Mouse (Mus musculus) neural tube, embryonic 14.5 days (tissue): ENCODE results near the gene Dvl2. TPM values are rescaled to one million over a fixed set of nuclear protein-coding genes. Genes with fewer than 3 reads are reported as not detected.

Source experiments
- ATAC-seq: fragments of 200-750 bp; cut with Nextera tagmentation; 2 replicates; pipeline ENCODE4 v1.8.0; 2017; ENCODE audit warnings: low read depth, mild to moderate bottlenecking, moderate TSS enrichment, moderate library complexity
- H3K27ac ChIP-seq: fragments of 300-500 bp; sonication (generic); 2 replicates; pipeline ENCODE4 v1.5.1; 2014; ENCODE audit warnings: low read depth, mild to moderate bottlenecking, control low read depth, low read length, moderate library complexity, mixed read lengths
- H3K27me3 ChIP-seq: fragments of 300-500 bp; sonication (generic); 2 replicates; pipeline ENCODE4 v1.6.1; 2014; ENCODE audit warnings: low read length; ENCODE audit not compliant: control insufficient read depth, insufficient read depth
- H3K36me3 ChIP-seq: fragments of 300-500 bp; sonication (generic); 2 replicates; pipeline ENCODE4 v1.6.1; 2014; ENCODE audit warnings: low read length, mixed read lengths; ENCODE audit not compliant: control insufficient read depth, insufficient read depth
- H3K4me1 ChIP-seq: fragments of 300-500 bp; sonication (generic); 2 replicates; pipeline ENCODE4 v1.6.1; 2014; ENCODE audit warnings: low read length; ENCODE audit not compliant: control insufficient read depth, insufficient read depth
- H3K4me2 ChIP-seq: fragments of 300-500 bp; sonication (generic); 2 replicates; pipeline ENCODE4 v1.6.1; 2014; ENCODE audit warnings: mild to moderate bottlenecking, low read depth, low read length, control low read depth
- H3K4me3 ChIP-seq: fragments of 300-500 bp; sonication (generic); 2 replicates; pipeline ENCODE4 v1.5.1; 2014; ENCODE audit warnings: low read depth, low read length, control low read depth, mixed read lengths
- H3K9ac ChIP-seq: fragments of 300-500 bp; sonication (generic); replicated peaks from 2 replicates; pipeline ENCODE4 v1.6.1; 2014; ENCODE audit warnings: low read depth, mild to moderate bottlenecking, control low read depth, low read length, mixed read lengths
- H3K9me3 ChIP-seq: fragments of 300-500 bp; sonication (generic); 2 replicates; pipeline ENCODE4 v1.6.1; 2016; ENCODE audit warnings: low read length; ENCODE audit not compliant: control insufficient read depth
- WGBS: fragments of 180-500 bp; shearing (Covaris S2); extraction: QIAGEN DNeasy Blood & Tissue Kit; methylation state at CpG from one replicate; pipeline ENCODE4 v1.1.7; 2014; 5-methylcytosine and 5-hydroxymethylcytosine counted together
- polyA plus RNA-seq: library from polyadenylated mRNA; unstranded; fragments of >200 nt; fragmentation: Nextera tagmentation; extraction: Ambion mirVana; gene quantifications from 2 replicates; pipeline ENCODE4 v1.2.1, GENCODE M21; 2014

Gene Dvl2
- polyA plus RNA-seq, 1 experiment from 2014 or later, result 19.0 TPM

DNA sequence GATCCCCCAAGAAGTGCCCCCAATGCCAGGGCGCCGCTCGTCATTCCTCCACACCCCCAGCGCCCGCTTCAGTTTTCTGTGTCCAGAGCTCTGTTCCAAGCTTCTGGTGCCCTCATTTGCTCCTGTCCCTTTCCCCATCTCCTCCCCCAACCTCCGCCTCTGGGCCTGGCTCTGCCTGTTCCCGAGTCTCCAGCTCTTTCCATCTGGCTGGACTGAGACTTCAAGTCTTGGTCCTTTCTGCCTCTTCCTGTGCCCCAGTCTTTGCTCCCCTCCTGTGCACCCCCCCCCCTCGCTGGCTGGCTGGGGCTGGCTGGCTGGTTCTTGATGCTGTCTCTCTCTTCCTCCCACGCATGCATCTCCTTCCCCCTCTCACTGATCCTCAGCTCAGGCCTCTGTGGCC, 27.0 kb downstream of the Dvl2 start:
- H3K9me3 ChIP-seq, result no peaks in the 10 kb centered on the region
- 27% methylated on average over 9 of the region's 9 CpGs for WGBS
- peak overlapping the region; percentile 19; the same call in 1 of the 2 replicates for H3K4me3 ChIP-seq
- H3K4me2 ChIP-seq, result peak overlapping the region; percentile 52; the same call in 1 of the 2 replicates
- H3K9ac ChIP-seq, result 0 out of 2 replicates have a peak overlapping the region, but pooled peaks have one; percentile 28
- peaks cover 65% of the 10 kb centered on the region for H3K4me1 ChIP-seq
- H3K27me3 ChIP-seq, result no peaks in the 10 kb centered on the region
- H3K27ac ChIP-seq, result peak overlapping the region; percentile 96
- H3K36me3 ChIP-seq, result peaks cover 17% of the 10 kb centered on the region; the same call in 1 of the 2 replicates
- no peak for ATAC-seq

DNA sequence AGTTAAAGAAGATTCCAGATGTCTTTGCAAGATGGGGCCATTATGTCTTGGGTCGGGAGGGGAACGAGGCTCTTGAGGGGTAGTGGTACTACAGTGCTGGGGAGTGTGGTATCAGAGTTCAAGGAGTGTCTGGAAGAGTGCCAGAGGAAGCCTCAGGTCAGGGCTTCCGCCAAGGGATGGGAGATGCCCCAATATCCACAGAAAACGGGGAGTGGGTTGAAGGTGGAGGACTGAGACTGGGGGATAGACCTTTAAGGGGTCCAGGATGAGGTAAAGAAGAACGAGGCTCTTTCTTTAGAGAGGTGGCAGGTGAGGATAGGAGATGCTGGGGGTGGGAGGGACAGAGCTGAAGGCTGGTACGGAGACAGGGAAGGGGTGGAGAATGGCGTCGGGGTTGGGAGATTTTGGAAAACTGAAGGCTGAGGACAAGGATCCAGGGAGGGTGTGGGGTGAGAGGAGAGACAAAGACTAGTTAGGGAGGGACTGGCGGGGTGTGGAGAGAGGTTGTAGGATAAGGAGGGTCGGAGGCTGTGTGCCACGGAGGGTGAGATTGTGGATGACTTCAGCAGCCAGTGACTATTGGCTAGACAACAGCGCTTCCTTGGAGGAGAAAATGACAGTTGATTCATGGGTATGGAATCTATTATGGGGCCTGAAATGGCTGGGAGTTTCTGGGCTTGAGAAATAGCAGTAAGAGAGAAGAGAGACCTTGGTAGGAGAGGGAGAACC, 28.2 kb downstream of the Dvl2 start:
- peak; percentile 8 for ATAC-seq
- Histone ChIP-seq H3K27ac (peak overlapping the region; percentile 96), H3K9me3 (no peaks in the 10 kb centered on the region), H3K9ac (peak overlapping the region; percentile 42), H3K4me1 (peaks cover 59% of the 10 kb centered on the region), H3K36me3 (peaks cover 23% of the 10 kb centered on the region; the same call in 1 of the 2 replicates), H3K27me3 (no peaks in the 10 kb centered on the region), H3K4me2 (peak overlapping the region; percentile 52), H3K4me3 (peak overlapping the region; percentile 19)
- 16% methylated on average over 12 of the region's 12 CpGs for WGBS

DNA sequence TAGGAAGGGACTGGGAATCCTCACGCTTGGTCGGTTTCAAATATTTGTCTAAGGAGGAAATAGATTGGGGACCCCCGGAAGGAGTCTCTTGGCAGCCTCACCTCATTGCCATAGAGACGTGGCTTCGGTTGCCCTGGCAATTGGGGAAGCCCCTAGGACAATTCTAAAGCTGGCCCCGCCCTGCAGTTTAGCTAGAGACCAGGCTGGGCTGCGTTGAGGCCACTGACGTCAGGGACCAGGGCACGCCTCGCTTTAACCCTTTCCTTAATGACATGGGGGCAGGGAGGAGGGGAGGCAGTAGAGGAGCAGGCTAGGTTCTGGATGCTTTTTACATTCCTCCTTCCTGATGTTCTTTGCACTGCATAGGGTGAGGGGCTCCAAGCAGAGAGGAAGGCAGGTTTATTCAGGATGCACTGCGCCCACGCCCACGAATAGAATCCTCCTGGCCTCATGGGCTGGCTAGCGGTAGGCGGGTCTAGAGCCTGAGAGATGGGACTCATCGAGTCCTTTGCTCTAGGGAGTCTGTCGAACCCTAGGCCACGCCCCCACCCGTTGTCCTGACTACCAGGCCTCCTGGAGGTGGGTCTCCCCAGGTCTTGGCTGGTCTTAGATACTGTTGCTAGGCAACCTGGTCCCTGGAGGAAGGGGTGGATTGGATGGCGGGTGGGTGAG, 28.9 kb downstream of the Dvl2 start:
- H3K4me3 ChIP-seq, result peak overlapping the region; percentile 19
- WGBS, result 2% methylated on average over 20 of the region's 20 CpGs
- peak; percentile 94 for ATAC-seq
- no peaks in the 10 kb centered on the region for H3K9me3 ChIP-seq
- peak overlapping the region; percentile 52 for H3K4me2 ChIP-seq
- H3K27ac ChIP-seq, result peak overlapping the region; percentile 96
- peak overlapping the region; percentile 42; the same call in 1 of the 2 replicates for H3K9ac ChIP-seq
- H3K4me1 ChIP-seq, result peaks cover 55% of the 10 kb centered on the region
- peaks cover 23% of the 10 kb centered on the region; the same call in 1 of the 2 replicates for H3K36me3 ChIP-seq
- H3K27me3 ChIP-seq, result no peaks in the 10 kb centered on the region

DNA sequence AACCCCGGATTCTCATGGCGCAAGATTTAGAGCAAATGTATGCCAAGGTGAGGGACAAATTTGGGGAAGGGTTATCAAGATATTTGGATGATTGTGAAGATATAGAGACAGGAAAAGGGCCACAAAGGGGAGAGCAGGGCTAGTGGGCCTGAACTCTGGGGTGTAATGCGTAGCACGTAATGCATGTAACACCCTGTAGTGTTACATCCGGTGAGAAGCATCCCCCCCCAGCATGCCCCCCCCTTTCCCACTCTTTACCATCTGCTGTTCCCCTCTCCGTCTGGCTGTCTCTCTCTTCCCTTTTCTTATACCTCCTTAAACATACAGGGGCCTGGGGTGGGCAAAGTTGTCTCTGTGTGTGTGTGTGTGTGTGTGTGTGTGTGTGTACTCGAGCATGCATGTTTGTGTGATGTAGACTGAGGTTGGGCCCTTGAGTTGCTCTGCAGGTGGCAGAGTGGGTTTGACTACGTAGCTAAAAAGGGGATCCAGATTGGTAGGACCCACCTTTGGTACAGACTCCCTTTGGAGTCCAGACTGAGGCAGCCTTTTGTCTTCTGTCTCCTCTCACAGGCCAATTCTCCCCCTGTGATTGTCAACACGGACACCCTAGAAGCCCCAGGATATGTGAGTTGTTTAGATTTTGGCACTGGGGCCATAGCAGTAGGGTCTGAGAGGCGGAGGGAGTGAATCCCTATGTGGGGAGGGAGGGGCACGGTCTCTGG, 29.6 kb downstream of the Dvl2 start:
- Histone ChIP-seq H3K9ac (peak overlapping the region; percentile 22; the same call in 1 of the 2 replicates), H3K4me3 (peak overlapping the region; percentile 19), H3K4me2 (peak overlapping the region; percentile 52), H3K4me1 (peaks cover 50% of the 10 kb centered on the region), H3K36me3 (peaks cover 23% of the 10 kb centered on the region; the same call in 1 of the 2 replicates), H3K9me3 (no peaks in the 10 kb centered on the region), H3K27me3 (no peaks in the 10 kb centered on the region), H3K27ac (peak overlapping the region; percentile 96)
- ATAC-seq, result peak; percentile 56
- WGBS, result 16% methylated on average over 11 of the region's 11 CpGs

DNA sequence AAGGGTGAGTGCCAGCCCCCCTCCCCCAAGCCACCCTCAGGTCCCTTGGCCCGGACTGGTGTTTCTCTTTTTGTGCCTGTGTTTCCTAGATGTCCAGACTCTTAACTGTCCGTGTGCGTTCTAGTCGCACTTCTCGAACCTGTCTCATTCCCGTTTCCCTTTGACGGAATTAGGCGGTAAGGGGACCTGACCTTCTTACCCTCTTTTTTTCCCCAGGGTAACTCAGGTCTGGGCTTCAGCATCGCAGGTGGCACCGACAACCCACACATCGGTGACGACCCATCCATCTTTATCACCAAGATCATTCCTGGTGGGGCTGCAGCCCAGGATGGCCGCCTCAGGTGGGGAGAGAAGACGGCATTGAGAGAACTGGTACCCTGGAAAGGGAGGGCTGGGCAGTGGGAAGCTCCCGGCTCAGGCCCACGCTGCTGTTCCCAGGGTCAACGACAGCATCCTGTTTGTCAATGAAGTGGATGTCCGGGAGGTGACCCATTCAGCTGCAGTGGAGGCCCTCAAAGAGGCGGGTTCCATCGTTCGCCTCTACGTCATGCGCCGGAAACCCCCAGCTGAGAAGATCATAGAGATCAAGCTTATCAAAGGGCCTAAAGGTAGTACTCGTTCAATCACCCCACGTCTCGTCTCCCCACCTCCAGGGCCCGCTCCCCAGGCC, 30.4 kb downstream of the Dvl2 start:
- no peaks in the 10 kb centered on the region for H3K9me3 ChIP-seq
- H3K27me3 ChIP-seq, result no peaks in the 10 kb centered on the region
- H3K4me2 ChIP-seq, result peak overlapping the region; percentile 52
- peak overlapping the region; percentile 19; the same call in 1 of the 2 replicates for H3K4me3 ChIP-seq
- peaks cover 23% of the 10 kb centered on the region; the same call in 1 of the 2 replicates for H3K36me3 ChIP-seq
- H3K27ac ChIP-seq, result peak overlapping the region; percentile 96
- 93% methylated on average over 28 of the region's 28 CpGs for WGBS
- peaks cover 48% of the 10 kb centered on the region for H3K4me1 ChIP-seq
- no peak overlapping the region for H3K9ac ChIP-seq
- ATAC-seq, result no peak

DNA sequence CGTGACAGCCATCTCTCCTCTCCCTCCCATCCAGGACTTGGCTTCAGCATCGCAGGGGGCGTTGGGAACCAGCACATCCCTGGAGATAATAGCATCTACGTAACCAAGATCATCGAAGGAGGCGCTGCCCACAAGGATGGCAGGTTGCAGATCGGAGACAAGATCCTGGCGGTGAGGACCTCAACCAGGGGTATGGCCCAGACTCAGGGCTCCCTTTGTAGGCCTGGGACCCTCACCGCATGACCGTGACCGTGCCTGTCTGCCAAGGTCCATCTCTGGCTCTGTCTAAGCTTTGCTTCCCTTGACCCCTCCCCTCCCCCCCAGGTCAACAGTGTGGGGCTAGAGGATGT, 30.9 kb downstream of the Dvl2 start:
- no peaks in the 10 kb centered on the region for H3K27me3 ChIP-seq
- WGBS, result 97% methylated on average over 11 of the region's 11 CpGs
- H3K9ac ChIP-seq, result no peak overlapping the region
- no peak overlapping the region for H3K27ac ChIP-seq
- H3K36me3 ChIP-seq, result peaks cover 23% of the 10 kb centered on the region; the same call in 1 of the 2 replicates
- peaks cover 43% of the 10 kb centered on the region for H3K4me1 ChIP-seq
- no peaks in the 10 kb centered on the region for H3K9me3 ChIP-seq
- no peak overlapping the region for H3K4me2 ChIP-seq
- ATAC-seq, result no peak
- no peak overlapping the region for H3K4me3 ChIP-seq

DNA sequence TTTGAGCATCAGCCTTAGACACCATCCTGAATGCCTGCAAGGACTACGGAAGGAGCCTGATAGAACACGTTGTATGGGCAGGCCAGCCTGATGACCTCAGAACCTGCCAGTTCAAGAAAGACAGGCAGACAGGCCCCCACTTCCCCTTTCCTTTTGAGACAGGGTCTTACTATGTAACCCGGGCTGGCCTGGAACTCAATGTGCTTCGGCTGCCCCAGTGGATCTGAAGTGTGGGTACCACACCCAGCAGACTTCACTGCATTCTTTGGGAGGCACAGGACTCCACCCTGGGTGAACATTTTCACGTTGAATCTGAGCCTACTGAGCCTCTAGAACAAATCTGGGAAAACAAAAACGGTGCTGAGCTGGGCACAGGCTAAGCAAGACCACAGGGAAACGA, 37.8 kb downstream of the Dvl2 start:
- no peaks in the 10 kb centered on the region for H3K9me3 ChIP-seq
- WGBS, result 77% methylated on average over 7 of the region's 7 CpGs
- ATAC-seq, result no peak
- H3K27me3 ChIP-seq, result no peaks in the 10 kb centered on the region
- peaks cover 38% of the 10 kb centered on the region for H3K36me3 ChIP-seq
- H3K9ac ChIP-seq, result no peak overlapping the region
- H3K4me2 ChIP-seq, result no peak overlapping the region
- no peak overlapping the region for H3K27ac ChIP-seq
- H3K4me3 ChIP-seq, result no peak overlapping the region
- H3K4me1 ChIP-seq, result no peaks in the 10 kb centered on the region

DNA sequence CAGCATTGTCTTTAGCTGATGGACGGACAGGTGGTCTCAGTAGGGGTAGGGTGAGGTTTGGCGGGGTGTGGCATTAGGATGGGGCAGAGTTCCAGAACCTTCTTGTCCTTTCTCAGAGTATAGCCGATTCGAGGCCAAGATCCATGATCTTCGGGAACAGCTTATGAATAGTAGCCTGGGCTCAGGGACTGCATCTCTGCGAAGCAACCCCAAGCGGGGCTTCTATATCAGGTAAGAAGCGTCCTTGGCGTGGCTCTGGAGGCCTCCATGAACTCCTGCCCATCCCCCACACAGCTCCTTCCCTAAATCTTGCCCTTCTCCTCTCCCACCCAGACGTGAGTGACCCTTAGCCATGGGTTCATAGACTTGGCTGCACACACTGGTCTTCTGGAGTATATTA, 39.2 kb downstream of the Dvl2 start:
- no peak for ATAC-seq
- H3K9ac ChIP-seq, result no peak overlapping the region
- no peaks in the 10 kb centered on the region for H3K4me1 ChIP-seq
- peaks cover 50% of the 10 kb centered on the region for H3K36me3 ChIP-seq
- H3K9me3 ChIP-seq, result no peaks in the 10 kb centered on the region
- H3K4me2 ChIP-seq, result no peak overlapping the region
- H3K27me3 ChIP-seq, result no peaks in the 10 kb centered on the region
- WGBS, result 94% methylated on average over 10 of the region's 10 CpGs
- no peak overlapping the region for H3K4me3 ChIP-seq
- no peak overlapping the region for H3K27ac ChIP-seq
